Comparison of ENCODE assay signal across 8 mouse cellular contexts in the genomic region with DNA sequence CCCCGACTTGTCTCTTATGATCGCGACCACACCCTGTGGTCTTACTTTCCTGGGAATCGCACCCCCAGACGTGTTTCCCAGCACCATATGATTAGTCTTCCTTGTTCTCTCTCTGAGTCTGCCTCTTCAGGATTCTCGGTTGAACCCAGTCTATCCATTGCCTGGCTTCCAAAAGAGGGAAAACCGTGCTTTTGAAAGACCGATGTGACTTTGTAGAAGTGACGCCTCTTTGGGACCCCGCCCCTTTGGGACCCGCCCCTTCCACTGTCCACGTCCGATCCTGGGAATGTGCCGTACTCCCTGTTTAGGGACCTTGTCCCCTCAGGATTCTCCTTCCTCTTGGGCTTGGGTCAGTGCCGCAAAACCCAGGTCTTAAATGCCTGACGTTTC. TPM values are rescaled to one million over a fixed set of nuclear protein-coding genes. Genes with fewer than 3 reads are reported as not detected.
A peak's percentile ranks its signal among the peaks of the same experiment; 100 is the strongest.
DNase-seq lines count a peak whose midpoint lies in the region; ATAC-seq and TF ChIP-seq lines count a peak whose summit lies in the region.

No protein-coding gene starts in this region.

- no peak for TF ChIP-seq CTCF in hindbrain, postnatal 0 days (IDR thresholded peaks at IDR 0.05; ENCODE audit: low read depth)

- WGBS in hindbrain, postnatal 0 days = 1% methylated on average over 16 of the region's 16 CpGs
- WGBS in liver, embryonic 13.5 days (ENCODE audit: insufficient replicate concordance) = under 1% methylated on average over 16 of the region's 16 CpGs
- WGBS in neural tube, embryonic 12.5 days = under 1% methylated on average over 16 of the region's 16 CpGs

- peaks cover 11% of the 10 kb centered on the region for H3K36me3 ChIP-seq in hindbrain, postnatal 0 days (ENCODE audit: insufficient read depth, low read length)
- H3K36me3 ChIP-seq in liver, embryonic 13.5 days = peaks cover 46% of the 10 kb centered on the region
- H3K36me3 ChIP-seq in neural tube, embryonic 12.5 days = peaks cover 19% of the 10 kb centered on the region

- peak overlapping the region; percentile 99 for H3K4me2 ChIP-seq in hindbrain, postnatal 0 days (ENCODE audit: low read depth, low read length)
- H3K4me2 ChIP-seq in liver, embryonic 13.5 days = peak overlapping the region; percentile 97
- peak overlapping the region; percentile 80 for H3K4me2 ChIP-seq in neural tube, embryonic 12.5 days (replicated peaks)

- DNase-seq in Muller cell, postnatal 12 days (ENCODE audit: inconsistent ontology term) = peak; percentile 95
- DNase-seq in gastrocnemius, postnatal 14 days = peak; percentile 88
- DNase-seq in hindbrain, postnatal 0 days (ENCODE audit: low spot score) = peak; percentile 73
- peak; percentile 53 for DNase-seq in liver, embryonic 13.5 days
- DNase-seq in frontal cortex, postnatal 36 days (ENCODE audit: low spot score in 2 of 2) = no peak

- peak overlapping the region; percentile 55 for H3K9ac ChIP-seq in hindbrain, postnatal 0 days (replicated peaks; ENCODE audit: low read length)
- H3K9ac ChIP-seq in liver, embryonic 13.5 days = peak overlapping the region; percentile 89
- peak overlapping the region; percentile 64 for H3K9ac ChIP-seq in neural tube, embryonic 12.5 days

- intact Hi-C loops in gastrocnemius, postnatal 14 days (cut with DNase I; ENCODE audit: low total_unique reads) = no loop called here

- H3K27ac ChIP-seq in brown adipose tissue, adult 24 weeks (replicated peaks; ENCODE audit: low read depth, low read length) = peak overlapping the region; percentile 98
- H3K27ac ChIP-seq in hindbrain, postnatal 0 days = peak overlapping the region; percentile 85
- H3K27ac ChIP-seq in liver, embryonic 13.5 days = peak overlapping the region; percentile 98
- H3K27ac ChIP-seq in neural tube, embryonic 12.5 days = peak overlapping the region; percentile 70

- no peak for ATAC-seq in hindbrain, postnatal 0 days
- ATAC-seq in liver, embryonic 13.5 days (ENCODE audit: low read depth) = no peak
- peak; percentile 22 for ATAC-seq in neural tube, embryonic 12.5 days (ENCODE audit: low FRiP score, low read depth)
- no peak for ATAC-seq in frontal cortex, adult (ENCODE audit: low TSS enrichment)

- H3K4me3 ChIP-seq in brown adipose tissue, adult 24 weeks (ENCODE audit: insufficient read depth, low read depth, low read length) = peak overlapping the region; percentile 79
- peak overlapping the region; percentile 70 for H3K4me3 ChIP-seq in hindbrain, postnatal 0 days (ENCODE audit: low read length)
- H3K4me3 ChIP-seq in liver, embryonic 13.5 days (replicated peaks) = peak overlapping the region; percentile 76
- peak overlapping the region; percentile 56 for H3K4me3 ChIP-seq in neural tube, embryonic 12.5 days

- peaks cover 7% of the 10 kb centered on the region for H3K4me1 ChIP-seq in brown adipose tissue, adult 24 weeks (ENCODE audit: control insufficient read depth, insufficient read depth, insufficient read length, low read length)
- H3K4me1 ChIP-seq in hindbrain, postnatal 0 days (ENCODE audit: insufficient read depth, low read length) = peaks cover 14% of the 10 kb centered on the region
- peaks cover 66% of the 10 kb centered on the region for H3K4me1 ChIP-seq in liver, embryonic 13.5 days (replicated peaks)
- H3K4me1 ChIP-seq in neural tube, embryonic 12.5 days = peaks cover 50% of the 10 kb centered on the region

- no peaks in the 10 kb centered on the region for H3K9me3 ChIP-seq in hindbrain, postnatal 0 days (ENCODE audit: low read length)
- H3K9me3 ChIP-seq in liver, embryonic 13.5 days (replicated peaks) = 0 out of 2 replicates have a peak, but pooled peaks cover 2% of the 10 kb centered on the region
- no peaks in the 10 kb centered on the region for H3K9me3 ChIP-seq in neural tube, embryonic 12.5 days

- no peaks in the 10 kb centered on the region for H3K27me3 ChIP-seq in hindbrain, postnatal 0 days (ENCODE audit: insufficient read depth, low read length)
- no peaks in the 10 kb centered on the region for H3K27me3 ChIP-seq in liver, embryonic 13.5 days
- no peaks in the 10 kb centered on the region for H3K27me3 ChIP-seq in neural tube, embryonic 12.5 days (replicated peaks)

RNA-seq across cellular contexts. Expression of gene Shc1, which starts 0.6 kb away (rescaled TPM):
- polyA plus RNA-seq in brown adipose tissue, adult 24 weeks (2012; ENCODE audit: insufficient read depth, insufficient read length, missing spikeins) = 36.0 and 37.2 TPM in 2 replicates
- 10 to 100 TPM; 35.9 to 38.8 TPM for total RNA-seq in gastrocnemius, postnatal 14 days (2021)
- total RNA-seq in hindbrain, postnatal 0 days (2014; rRNA removed) = 29.6 and 33.4 TPM in 2 replicates
- polyA plus RNA-seq in hindbrain, postnatal 0 days (2015; fragmentation: Nextera tagmentation; extraction: Ambion mirVana) = 12.8 and 13.9 TPM in 2 replicates
- polyA plus RNA-seq in liver, embryonic 13.5 days (2015; fragmentation: Nextera tagmentation; extraction: Ambion mirVana) = 42.3 and 51.4 TPM in 2 replicates
- 51.4 and 57.5 TPM in 2 replicates for polyA plus RNA-seq in neural tube, embryonic 12.5 days (2016; fragmentation: Nextera tagmentation; extraction: Ambion mirVana)

RNA-seq across cellular contexts. Expression of gene Cks1b, which starts 0.7 kb away (rescaled TPM):
- 5.9 and 10.9 TPM in 2 replicates for polyA plus RNA-seq in brown adipose tissue, adult 24 weeks (2012; ENCODE audit: insufficient read depth, insufficient read length, missing spikeins)
- 10 to 100 TPM in 1 of 2 experiments, 1 to 10 TPM in 1; 9.6 to 14.4 TPM for total RNA-seq in gastrocnemius, postnatal 14 days (2021)
- 43.6 and 45.6 TPM in 2 replicates for total RNA-seq in hindbrain, postnatal 0 days (2014; rRNA removed)
- 103 and 107 TPM in 2 replicates for polyA plus RNA-seq in hindbrain, postnatal 0 days (2015; fragmentation: Nextera tagmentation; extraction: Ambion mirVana)
- polyA plus RNA-seq in liver, embryonic 13.5 days (2015; fragmentation: Nextera tagmentation; extraction: Ambion mirVana) = 282 and 301 TPM in 2 replicates
- 252 and 272 TPM in 2 replicates for polyA plus RNA-seq in neural tube, embryonic 12.5 days (2016; fragmentation: Nextera tagmentation; extraction: Ambion mirVana)

RNA-seq across cellular contexts. Expression of gene Flad1, which starts 7.2 kb away (rescaled TPM):
- 33.4 and 60.7 TPM in 2 replicates for polyA plus RNA-seq in brown adipose tissue, adult 24 weeks (2012; ENCODE audit: insufficient read depth, insufficient read length, missing spikeins)
- total RNA-seq in gastrocnemius, postnatal 14 days (2021) = 10 to 100 TPM; 30.9 to 33.4 TPM
- total RNA-seq in hindbrain, postnatal 0 days (2014; rRNA removed) = 32.1 and 40.7 TPM in 2 replicates
- 23.8 and 26.8 TPM in 2 replicates for polyA plus RNA-seq in hindbrain, postnatal 0 days (2015; fragmentation: Nextera tagmentation; extraction: Ambion mirVana)
- 18.0 and 18.7 TPM in 2 replicates for polyA plus RNA-seq in liver, embryonic 13.5 days (2015; fragmentation: Nextera tagmentation; extraction: Ambion mirVana)
- polyA plus RNA-seq in neural tube, embryonic 12.5 days (2016; fragmentation: Nextera tagmentation; extraction: Ambion mirVana) = 33.4 and 35.0 TPM in 2 replicates

RNA-seq across cellular contexts. Expression of gene Pygo2, which starts 11.2 kb away (rescaled TPM):
- polyA plus RNA-seq in brown adipose tissue, adult 24 weeks (2012; ENCODE audit: insufficient read depth, insufficient read length, missing spikeins) = 4.6 and 13.0 TPM in 2 replicates
- 10 to 100 TPM; 10.8 to 13.6 TPM for total RNA-seq in gastrocnemius, postnatal 14 days (2021)
- 74.1 and 74.7 TPM in 2 replicates for total RNA-seq in hindbrain, postnatal 0 days (2014; rRNA removed)
- polyA plus RNA-seq in hindbrain, postnatal 0 days (2015; fragmentation: Nextera tagmentation; extraction: Ambion mirVana) = 28.8 and 31.0 TPM in 2 replicates
- 11.0 and 12.0 TPM in 2 replicates for polyA plus RNA-seq in liver, embryonic 13.5 days (2015; fragmentation: Nextera tagmentation; extraction: Ambion mirVana)
- 55.9 and 57.3 TPM in 2 replicates for polyA plus RNA-seq in neural tube, embryonic 12.5 days (2016; fragmentation: Nextera tagmentation; extraction: Ambion mirVana)

RNA-seq across cellular contexts. Expression of gene Lenep, which starts 16.3 kb away (rescaled TPM):
- polyA plus RNA-seq in brown adipose tissue, adult 24 weeks (2012; ENCODE audit: insufficient read depth, insufficient read length, missing spikeins) = 1.3 TPM in 1 of 2 replicates, not detected in the other
- not detected for total RNA-seq in gastrocnemius, postnatal 14 days (2021)
- total RNA-seq in hindbrain, postnatal 0 days (2014; rRNA removed) = not detected in 2 replicates
- not detected in 2 replicates for polyA plus RNA-seq in hindbrain, postnatal 0 days (2015; fragmentation: Nextera tagmentation; extraction: Ambion mirVana)
- not detected in 2 replicates for polyA plus RNA-seq in liver, embryonic 13.5 days (2015; fragmentation: Nextera tagmentation; extraction: Ambion mirVana)
- 0.37 and 0.46 TPM in 2 replicates for polyA plus RNA-seq in neural tube, embryonic 12.5 days (2016; fragmentation: Nextera tagmentation; extraction: Ambion mirVana)

Comparison
In these comparisons a context has a peak if more than half of its experiments do, and no peak if none do; other contexts are left out.
1. DNase-seq: peak in Muller cell, postnatal 12 days (single experiment), gastrocnemius, postnatal 14 days (single experiment), hindbrain, postnatal 0 days (single experiment) and liver, embryonic 13.5 days (single experiment); none in frontal cortex, postnatal 36 days (0 of 2).
2. Peak in every context shown above with its lines, with median percentiles within 50 percentile points of each other: H3K27ac ChIP-seq, H3K4me3 ChIP-seq, H3K4me2 ChIP-seq and H3K9ac ChIP-seq.